Mouse (Mus musculus): ENCODE data around the gene Itpr2. TPM values are rescaled to one million over a fixed set of nuclear protein-coding genes. Genes with fewer than 3 reads are reported as not detected.
A peak's percentile ranks its signal among the peaks of the same experiment; 100 is the strongest.

Gene Itpr2
- polyA plus RNA-seq, 1 experiment, result 22.5 TPM

DNA sequence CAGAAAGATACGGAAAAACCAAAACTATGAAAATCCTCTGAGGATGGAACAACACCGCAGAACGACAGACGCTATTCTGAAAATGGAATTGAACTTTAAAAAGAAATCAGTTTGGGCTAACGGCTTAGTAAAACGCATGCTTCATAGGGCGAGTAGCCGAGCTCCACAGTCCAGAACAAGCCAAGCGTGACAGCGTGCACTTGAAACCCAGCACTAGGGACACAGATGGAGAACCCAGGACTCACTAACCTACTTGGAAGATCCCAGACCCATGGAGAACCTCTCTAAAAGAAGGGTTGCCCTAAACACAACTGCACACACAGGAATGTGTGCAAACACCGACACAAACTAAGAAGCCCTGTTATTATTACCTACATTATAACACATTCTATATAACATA is 197.9 kb downstream of the Itpr2 start:
- H3K4me1 ChIP-seq (ENCODE audit: control insufficient read depth, insufficient read depth, low read length), result no peaks in the 10 kb centered on the region
- no peak overlapping the region for H3K27ac ChIP-seq (ENCODE audit: control insufficient read depth, insufficient read depth, low read depth, low read length, poor library complexity)
- WGBS, result 94% methylated on average over 11 of the region's 11 CpGs
- no peak for TF ChIP-seq CTCF (IDR thresholded peaks at IDR 0.05; ENCODE audit: control insufficient read depth, insufficient read depth, low read length)
- H3K4me3 ChIP-seq (replicated peaks; ENCODE audit: control insufficient read depth, low read depth, low read length), result no peak overlapping the region

DNA sequence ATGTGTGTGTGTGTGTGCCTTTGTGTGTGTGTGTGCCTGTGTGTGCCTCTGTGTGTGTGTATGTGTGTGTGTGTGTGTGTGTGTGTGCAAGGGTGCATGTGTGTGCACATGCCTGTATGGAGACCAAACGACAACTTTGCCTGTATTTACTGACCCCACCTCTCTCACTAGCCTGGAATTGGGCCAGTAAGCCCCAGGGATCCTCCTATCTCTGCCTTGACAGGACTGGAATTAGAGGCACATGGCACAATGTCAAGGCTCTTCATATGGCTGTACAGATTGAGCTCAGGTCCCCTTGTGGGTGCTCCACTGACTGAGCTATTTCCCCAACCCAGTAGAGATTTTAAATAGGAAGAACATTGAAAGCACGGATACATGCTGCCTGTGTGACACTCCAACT is 198.7 kb downstream of the Itpr2 start:
- H3K27ac ChIP-seq (ENCODE audit: control insufficient read depth, insufficient read depth, low read depth, low read length, poor library complexity), result no peak overlapping the region
- H3K4me1 ChIP-seq (ENCODE audit: control insufficient read depth, insufficient read depth, low read length), result no peaks in the 10 kb centered on the region
- 75% methylated on average over 2 of the region's 2 CpGs for WGBS
- H3K4me3 ChIP-seq (replicated peaks; ENCODE audit: control insufficient read depth, low read depth, low read length), result no peak overlapping the region
- no peak for TF ChIP-seq CTCF (IDR thresholded peaks at IDR 0.05; ENCODE audit: control insufficient read depth, insufficient read depth, low read length)

DNA sequence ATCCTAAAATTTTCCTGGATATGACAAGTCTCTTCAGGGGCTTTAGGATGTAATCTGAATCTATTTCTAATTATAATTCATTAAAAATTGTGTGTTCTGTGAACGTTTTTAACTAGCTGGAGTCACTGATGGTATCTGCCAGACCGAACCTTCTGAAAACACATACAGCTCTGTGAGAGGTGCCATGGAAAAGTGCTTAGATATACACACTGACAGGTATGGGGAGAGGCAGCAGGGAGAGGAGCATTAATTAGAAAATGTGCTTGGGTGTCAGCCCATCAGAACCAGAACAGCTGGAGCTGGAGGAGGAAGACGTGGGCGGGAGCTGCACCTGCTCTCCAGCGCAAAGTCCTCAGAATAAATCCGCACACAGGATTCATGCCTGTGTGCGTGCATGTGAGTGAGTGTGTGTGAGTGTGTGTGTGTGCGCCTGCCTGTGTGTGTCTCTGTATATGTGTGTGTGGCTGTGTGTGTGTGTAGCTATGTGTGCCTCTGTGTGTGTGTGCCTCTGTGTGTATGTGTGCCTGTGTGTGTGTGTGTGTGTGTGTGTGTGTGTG is 199.4 kb downstream of the Itpr2 start:
- TF ChIP-seq CTCF (IDR thresholded peaks at IDR 0.05; ENCODE audit: control insufficient read depth, insufficient read depth, low read length) (no peak), POLR2A (IDR thresholded peaks at IDR 0.05; ENCODE audit: borderline replicate concordance, control insufficient read depth, low read depth, low read length) (no peak)
- 82% methylated on average over 8 of the region's 8 CpGs for WGBS
- Histone ChIP-seq H3K27ac (ENCODE audit: control insufficient read depth, insufficient read depth, low read depth, low read length, poor library complexity) (no peak overlapping the region), H3K4me1 (ENCODE audit: control insufficient read depth, insufficient read depth, low read length) (no peaks in the 10 kb centered on the region), H3K4me3 (replicated peaks; ENCODE audit: control insufficient read depth, low read depth, low read length) (no peak overlapping the region)

DNA sequence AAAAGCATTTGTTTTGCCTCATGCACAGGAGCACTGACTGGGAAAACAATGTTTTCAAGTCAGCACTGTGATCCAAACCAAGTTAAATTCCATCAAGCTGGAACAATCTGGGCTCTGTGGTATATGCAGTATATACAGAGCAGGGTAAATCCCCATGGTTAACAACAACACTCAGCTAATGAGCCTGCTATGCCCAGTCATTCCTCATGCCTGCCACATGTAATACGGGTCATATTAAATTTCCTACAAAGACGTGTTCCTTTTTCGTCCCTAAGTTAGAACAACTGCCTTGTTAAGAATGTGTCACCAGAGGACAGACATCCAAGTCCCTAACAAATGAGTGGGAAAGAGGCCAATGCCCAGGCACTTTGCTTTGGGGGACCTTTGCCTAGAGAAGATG is 199.9 kb downstream of the Itpr2 start:
- 78% methylated on average over 3 of the region's 3 CpGs for WGBS
- TF ChIP-seq POLR2A (IDR thresholded peaks at IDR 0.05; ENCODE audit: borderline replicate concordance, control insufficient read depth, low read depth, low read length), result no peak
- TF ChIP-seq CTCF (IDR thresholded peaks at IDR 0.05; ENCODE audit: control insufficient read depth, insufficient read depth, low read length), result no peak
- no peaks in the 10 kb centered on the region for H3K4me1 ChIP-seq (ENCODE audit: control insufficient read depth, insufficient read depth, low read length)
- H3K27ac ChIP-seq (ENCODE audit: control insufficient read depth, insufficient read depth, low read depth, low read length, poor library complexity), result no peak overlapping the region
- H3K4me3 ChIP-seq (replicated peaks; ENCODE audit: control insufficient read depth, low read depth, low read length), result no peak overlapping the region

- Histone ChIP-seq H3K4me1 (ENCODE audit: control insufficient read depth, insufficient read depth, low read length) (no peaks in the 10 kb centered on the region), H3K27ac (ENCODE audit: control insufficient read depth, insufficient read depth, low read depth, low read length, poor library complexity) (no peak overlapping the region), H3K4me3 (replicated peaks; ENCODE audit: control insufficient read depth, low read depth, low read length) (no peak overlapping the region)
- no peak for TF ChIP-seq CTCF (IDR thresholded peaks at IDR 0.05; ENCODE audit: control insufficient read depth, insufficient read depth, low read length)
- TF ChIP-seq POLR2A (IDR thresholded peaks at IDR 0.05; ENCODE audit: borderline replicate concordance, control insufficient read depth, low read depth, low read length), result no peak
Observed at GRCm38 (mm10) chr6:146300961-146301360, 201.1 kb downstream of the Itpr2 start.

DNA sequence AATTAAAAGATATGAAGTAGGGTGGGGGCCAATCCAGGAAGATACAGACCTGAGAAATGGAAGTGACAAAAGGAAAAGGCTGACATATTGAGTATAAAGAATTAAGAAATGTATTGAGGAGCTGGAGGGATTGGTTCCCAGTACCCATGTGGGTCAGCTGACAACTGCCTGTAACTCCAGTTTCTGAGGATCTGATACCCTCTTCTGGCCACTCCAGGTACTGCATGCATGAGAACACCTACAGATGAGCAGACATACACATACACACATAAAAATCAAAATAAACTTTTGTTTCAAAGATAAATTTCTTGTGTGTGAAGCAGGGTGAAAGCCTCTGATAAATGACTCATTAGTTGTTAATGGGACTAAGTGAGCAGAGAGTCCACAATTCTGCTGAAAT is 203.3 kb downstream of the Itpr2 start:
- TF ChIP-seq POLR2A (IDR thresholded peaks at IDR 0.05; ENCODE audit: borderline replicate concordance, control insufficient read depth, low read depth, low read length) (no peak), CTCF (IDR thresholded peaks at IDR 0.05; ENCODE audit: control insufficient read depth, insufficient read depth, low read length) (peak; percentile 29; the same call in 1 of the 2 replicates)
- no peak overlapping the region for H3K27ac ChIP-seq (ENCODE audit: control insufficient read depth, insufficient read depth, low read depth, low read length, poor library complexity)
- no peaks in the 10 kb centered on the region for H3K4me1 ChIP-seq (ENCODE audit: control insufficient read depth, insufficient read depth, low read length)

GRCm38 (mm10) chr6:146291036-146291435 is 211.0 kb downstream of the Itpr2 start:
- Histone ChIP-seq H3K4me3 (replicated peaks; ENCODE audit: control insufficient read depth, low read depth, low read length) (no peak overlapping the region), H3K27ac (ENCODE audit: control insufficient read depth, insufficient read depth, low read depth, low read length, poor library complexity) (no peak overlapping the region), H3K4me1 (ENCODE audit: control insufficient read depth, insufficient read depth, low read length) (no peaks in the 10 kb centered on the region; the same call in 1 of the 2 replicates)
- TF ChIP-seq POLR2A (IDR thresholded peaks at IDR 0.05; ENCODE audit: borderline replicate concordance, control insufficient read depth, low read depth, low read length), result no peak
- no peak for TF ChIP-seq CTCF (IDR thresholded peaks at IDR 0.05; ENCODE audit: control insufficient read depth, insufficient read depth, low read length)
- 90% methylated on average over 10 of the region's 10 CpGs for WGBS

More for the DNA sequence above, 203.3 kb downstream of the Itpr2 start:
- no peak overlapping the region for H3K4me3 ChIP-seq (replicated peaks; ENCODE audit: control insufficient read depth, low read depth, low read length)

GRCm38 (mm10) chr6:146289801-146290200 is 212.2 kb downstream of the Itpr2 start:
- TF ChIP-seq CTCF (IDR thresholded peaks at IDR 0.05; ENCODE audit: control insufficient read depth, insufficient read depth, low read length) (no peak), POLR2A (IDR thresholded peaks at IDR 0.05; ENCODE audit: borderline replicate concordance, control insufficient read depth, low read depth, low read length) (no peak)
- WGBS, result 77% methylated on average over 10 of the region's 10 CpGs

DNA sequence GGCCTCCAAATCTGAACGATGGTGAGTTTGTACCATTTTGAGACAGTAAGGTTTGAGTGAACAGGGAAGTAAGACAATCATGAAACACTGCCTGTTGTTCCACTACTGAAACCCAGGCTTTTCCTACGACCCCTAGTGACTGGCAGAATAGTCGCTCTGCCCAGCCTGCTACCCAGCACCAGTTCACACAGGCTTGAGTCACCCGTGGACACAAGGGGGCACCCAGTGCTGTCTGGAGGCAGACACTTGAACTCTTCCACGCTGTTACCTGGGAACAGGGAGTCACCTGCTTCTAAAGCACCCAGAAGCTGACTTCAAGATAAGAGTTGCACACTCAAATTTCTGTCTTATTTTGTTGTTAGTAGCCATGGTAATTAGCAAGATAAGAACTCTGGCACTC is 213.8 kb downstream of the Itpr2 start:
- WGBS, result 85% methylated on average over 5 of the region's 5 CpGs
- no peak overlapping the region for H3K27ac ChIP-seq (ENCODE audit: control insufficient read depth, insufficient read depth, low read depth, low read length, poor library complexity)
- no peak overlapping the region for H3K4me3 ChIP-seq (replicated peaks; ENCODE audit: control insufficient read depth, low read depth, low read length)
- H3K4me1 ChIP-seq (ENCODE audit: control insufficient read depth, insufficient read depth, low read length), result no peaks in the 10 kb centered on the region; the same call in 1 of the 2 replicates
- TF ChIP-seq POLR2A (IDR thresholded peaks at IDR 0.05; ENCODE audit: borderline replicate concordance, control insufficient read depth, low read depth, low read length) (no peak), CTCF (IDR thresholded peaks at IDR 0.05; ENCODE audit: control insufficient read depth, insufficient read depth, low read length) (no peak)

More at GRCm38 (mm10) chr6:146289801-146290200, 212.2 kb downstream of the Itpr2 start:
- H3K27ac ChIP-seq (ENCODE audit: control insufficient read depth, insufficient read depth, low read depth, low read length, poor library complexity), result no peak overlapping the region
- no peaks in the 10 kb centered on the region; the same call in 1 of the 2 replicates for H3K4me1 ChIP-seq (ENCODE audit: control insufficient read depth, insufficient read depth, low read length)
- no peak overlapping the region for H3K4me3 ChIP-seq (replicated peaks; ENCODE audit: control insufficient read depth, low read depth, low read length)

Measured in bone marrow, adult 2 months (tissue).